Mouse (Mus musculus): ENCODE data around the gene Cacnb2. TPM values are rescaled to one million over a fixed set of nuclear protein-coding genes. Genes with fewer than 3 reads are reported as not detected.
A peak's percentile ranks its signal among the peaks of the same experiment; 100 is the strongest.

Cacnb2 gene
- total and polyA plus RNA-seq, 2 experiments from 2014 or later: 12.1 to 71.6 TPM

DNA sequence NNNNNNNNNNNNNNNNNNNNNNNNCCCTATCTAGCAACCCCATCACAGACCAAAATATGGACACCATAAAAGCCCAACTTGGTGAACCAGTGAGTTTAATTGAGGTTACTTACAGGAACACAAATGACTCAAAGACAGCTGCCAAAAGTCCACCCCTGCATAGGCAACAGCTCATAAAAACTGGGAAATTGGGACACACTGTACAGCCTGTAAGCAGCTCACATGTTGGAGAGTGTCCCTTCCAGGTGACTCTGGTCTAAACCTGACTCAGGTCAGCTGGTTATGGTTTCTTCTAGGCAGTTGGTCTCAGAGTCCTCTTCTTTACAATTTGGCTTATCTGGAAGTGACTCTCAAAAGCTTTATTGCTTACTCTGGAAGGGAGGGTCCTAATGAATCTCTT is 212.1 kb downstream of the Cacnb2 start:
- Histone ChIP-seq H3K27ac (ENCODE audit: low read depth) (no peak overlapping the region), H3K36me3 (replicated peaks; ENCODE audit: control insufficient read depth, insufficient read depth, low read length) (no peaks in the 10 kb centered on the region), H3K9ac (replicated peaks; ENCODE audit: low read depth, low read length) (no peak overlapping the region), H3K4me2 (ENCODE audit: low read depth, low read length) (no peak overlapping the region), H3K4me1 (ENCODE audit: control insufficient read depth, insufficient read depth) (no peaks in the 10 kb centered on the region), H3K27me3 (ENCODE audit: control insufficient read depth, insufficient read depth, low read length) (no peaks in the 10 kb centered on the region), H3K4me3 (ENCODE audit: low read depth, low read length) (no peak overlapping the region), H3K9me3 (replicated peaks; ENCODE audit: control insufficient read depth, low read length) (no peaks in the 10 kb centered on the region)
- ATAC-seq (ENCODE audit: insufficient read depth, low read depth) (no peak), DNase-seq (ENCODE audit: low spot score) (no peak)
- TF ChIP-seq EP300 (IDR thresholded peaks at IDR 0.05; ENCODE audit: low read depth) (no peak), CTCF (IDR thresholded peaks at IDR 0.05; ENCODE audit: low read depth) (no peak)

- no peaks in the 10 kb centered on the region; the same call in 1 of the 2 replicates for H3K4me1 ChIP-seq (ENCODE audit: control insufficient read depth, insufficient read depth)
Observed at GRCm38 (mm10) chr2:14818651-14819050, 215.8 kb downstream of the Cacnb2 start.

DNA sequence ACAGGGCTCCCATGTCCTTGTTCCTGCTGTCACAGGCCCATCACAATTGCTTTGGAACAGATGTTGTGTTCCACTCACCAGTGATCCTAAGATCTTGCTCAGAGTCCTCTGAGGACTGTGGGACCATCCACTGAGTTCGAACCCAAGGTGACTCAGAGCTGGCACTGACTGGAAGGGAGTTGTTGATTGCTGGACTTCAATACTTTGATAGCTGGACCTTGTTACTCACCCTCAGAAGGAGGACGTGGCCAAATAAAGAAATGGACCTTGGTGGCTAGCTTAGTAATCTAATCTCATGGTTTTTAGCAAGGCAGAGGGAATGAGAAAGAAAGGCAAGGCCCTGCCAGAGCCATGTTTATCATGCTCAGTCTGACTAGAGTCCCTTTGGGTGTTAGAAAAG is 218.1 kb downstream of the Cacnb2 start:
- WGBS: 22% methylated on average over 2 of the region's 2 CpGs
- no peak for DNase-seq (ENCODE audit: low spot score)
- Histone ChIP-seq H3K9me3 (replicated peaks; ENCODE audit: control insufficient read depth, low read length) (no peaks in the 10 kb centered on the region), H3K36me3 (replicated peaks; ENCODE audit: control insufficient read depth, insufficient read depth, low read length) (no peaks in the 10 kb centered on the region), H3K27ac (ENCODE audit: low read depth) (peak overlapping the region; percentile 28), H3K4me3 (ENCODE audit: low read depth, low read length) (no peak overlapping the region), H3K4me2 (ENCODE audit: low read depth, low read length) (no peak overlapping the region), H3K27me3 (ENCODE audit: control insufficient read depth, insufficient read depth, low read length) (no peaks in the 10 kb centered on the region), H3K4me1 (ENCODE audit: control insufficient read depth, insufficient read depth) (no peaks in the 10 kb centered on the region; the same call in 1 of the 2 replicates), H3K9ac (replicated peaks; ENCODE audit: low read depth, low read length) (no peak overlapping the region)
- ATAC-seq (ENCODE audit: insufficient read depth, low read depth): no peak
- TF ChIP-seq EP300 (IDR thresholded peaks at IDR 0.05; ENCODE audit: low read depth) (no peak), CTCF (IDR thresholded peaks at IDR 0.05; ENCODE audit: low read depth) (no peak)

More at GRCm38 (mm10) chr2:14818651-14819050, 215.8 kb downstream of the Cacnb2 start:
- DNase-seq (ENCODE audit: low spot score): no peak
- Histone ChIP-seq H3K4me2 (ENCODE audit: low read depth, low read length) (no peak overlapping the region), H3K27ac (ENCODE audit: low read depth) (no peak overlapping the region), H3K36me3 (replicated peaks; ENCODE audit: control insufficient read depth, insufficient read depth, low read length) (no peaks in the 10 kb centered on the region), H3K9ac (replicated peaks; ENCODE audit: low read depth, low read length) (no peak overlapping the region), H3K4me3 (ENCODE audit: low read depth, low read length) (no peak overlapping the region), H3K9me3 (replicated peaks; ENCODE audit: control insufficient read depth, low read length) (no peaks in the 10 kb centered on the region), H3K27me3 (ENCODE audit: control insufficient read depth, insufficient read depth, low read length) (no peaks in the 10 kb centered on the region)
- no peak for TF ChIP-seq EP300 (IDR thresholded peaks at IDR 0.05; ENCODE audit: low read depth)
- no peak for TF ChIP-seq CTCF (IDR thresholded peaks at IDR 0.05; ENCODE audit: low read depth)
- no peak for ATAC-seq (ENCODE audit: insufficient read depth, low read depth)
- WGBS: 53% methylated on average over 1 of the region's 1 CpGs

DNA sequence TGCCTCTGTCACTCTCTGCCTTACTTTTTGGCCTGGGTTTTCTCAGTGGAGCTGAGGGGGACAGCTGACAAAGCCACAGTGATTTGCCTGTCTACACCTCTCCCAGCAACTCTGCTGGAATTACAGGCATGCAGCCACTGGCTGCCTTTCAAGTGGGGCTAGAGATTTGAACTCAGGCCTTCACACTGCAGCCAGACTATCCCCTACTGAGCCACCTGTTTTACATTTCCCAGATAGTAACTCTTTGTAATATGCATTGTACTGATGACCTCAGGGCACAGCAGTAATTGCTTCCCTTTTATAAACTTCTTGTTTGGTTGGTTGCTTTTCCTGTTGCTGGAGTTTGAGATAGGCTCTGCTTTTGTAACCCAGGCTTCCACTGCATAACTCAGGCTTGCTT is 220.2 kb downstream of the Cacnb2 start:
- Histone ChIP-seq H3K27ac (ENCODE audit: low read depth) (peak overlapping the region; percentile 92), H3K27me3 (ENCODE audit: control insufficient read depth, insufficient read depth, low read length) (no peaks in the 10 kb centered on the region), H3K9ac (replicated peaks; ENCODE audit: low read depth, low read length) (no peak overlapping the region), H3K4me3 (ENCODE audit: low read depth, low read length) (no peak overlapping the region), H3K9me3 (replicated peaks; ENCODE audit: control insufficient read depth, low read length) (no peaks in the 10 kb centered on the region), H3K4me1 (ENCODE audit: control insufficient read depth, insufficient read depth) (peaks cover 5% of the 10 kb centered on the region; the same call in 1 of the 2 replicates), H3K4me2 (ENCODE audit: low read depth, low read length) (peak overlapping the region; percentile 54; the same call in 1 of the 2 replicates), H3K36me3 (replicated peaks; ENCODE audit: control insufficient read depth, insufficient read depth, low read length) (no peaks in the 10 kb centered on the region)
- peak; percentile 91 for ATAC-seq (ENCODE audit: insufficient read depth, low read depth)
- TF ChIP-seq CTCF (IDR thresholded peaks at IDR 0.05; ENCODE audit: low read depth): no peak
- TF ChIP-seq EP300 (IDR thresholded peaks at IDR 0.05; ENCODE audit: low read depth): peak; percentile 96
- DNase-seq (ENCODE audit: low spot score): peak; percentile 86

- DNase-seq (ENCODE audit: low spot score) (peak; percentile 92), ATAC-seq (ENCODE audit: insufficient read depth, low read depth) (peak; percentile 79)
- 13% methylated on average over 11 of the region's 11 CpGs for WGBS
Observed at GRCm38 (mm10) chr2:14823816-14824348, 221.0 kb downstream of the Cacnb2 start.

GRCm38 (mm10) chr2:14825146-14825545 is 222.3 kb downstream of the Cacnb2 start:
- H3K27me3 ChIP-seq (ENCODE audit: control insufficient read depth, insufficient read depth, low read length): no peaks in the 10 kb centered on the region
- DNase-seq (ENCODE audit: low spot score) (peak; percentile 61), ATAC-seq (ENCODE audit: insufficient read depth, low read depth) (no peak)
- H3K9me3 ChIP-seq (replicated peaks; ENCODE audit: control insufficient read depth, low read length): no peaks in the 10 kb centered on the region
- 0 out of 2 replicates have a peak overlapping the region, but pooled peaks have one; percentile 21 for H3K9ac ChIP-seq (replicated peaks; ENCODE audit: low read depth, low read length)
- peak overlapping the region; percentile 28 for H3K4me3 ChIP-seq (ENCODE audit: low read depth, low read length)
- TF ChIP-seq EP300 (IDR thresholded peaks at IDR 0.05; ENCODE audit: low read depth) (no peak), CTCF (IDR thresholded peaks at IDR 0.05; ENCODE audit: low read depth) (no peak)
- H3K4me1 ChIP-seq (ENCODE audit: control insufficient read depth, insufficient read depth): peaks cover 20% of the 10 kb centered on the region
- H3K4me2 ChIP-seq (ENCODE audit: low read depth, low read length): peak overlapping the region; percentile 62
- WGBS: 44% methylated on average over 4 of the region's 4 CpGs
- H3K36me3 ChIP-seq (replicated peaks; ENCODE audit: control insufficient read depth, insufficient read depth, low read length): no peaks in the 10 kb centered on the region
- peak overlapping the region; percentile 53 for H3K27ac ChIP-seq (ENCODE audit: low read depth)

More at GRCm38 (mm10) chr2:14823816-14824348, 221.0 kb downstream of the Cacnb2 start:
- H3K4me3 ChIP-seq (ENCODE audit: low read depth, low read length): peak overlapping the region; percentile 49
- no peaks in the 10 kb centered on the region for H3K36me3 ChIP-seq (replicated peaks; ENCODE audit: control insufficient read depth, insufficient read depth, low read length)
- TF ChIP-seq CTCF (IDR thresholded peaks at IDR 0.05; ENCODE audit: low read depth) (no peak), EP300 (IDR thresholded peaks at IDR 0.05; ENCODE audit: low read depth) (no peak)
- peak overlapping the region; percentile 55 for H3K9ac ChIP-seq (replicated peaks; ENCODE audit: low read depth, low read length)
- peaks cover 12% of the 10 kb centered on the region; the same call in 1 of the 2 replicates for H3K4me1 ChIP-seq (ENCODE audit: control insufficient read depth, insufficient read depth)
- no peaks in the 10 kb centered on the region for H3K27me3 ChIP-seq (ENCODE audit: control insufficient read depth, insufficient read depth, low read length)
- H3K27ac ChIP-seq (ENCODE audit: low read depth): peak overlapping the region; percentile 92
- no peaks in the 10 kb centered on the region for H3K9me3 ChIP-seq (replicated peaks; ENCODE audit: control insufficient read depth, low read length)
- H3K4me2 ChIP-seq (ENCODE audit: low read depth, low read length): peak overlapping the region; percentile 54
